Comparison of ENCODE assay signal across 18 mouse cellular contexts in genomic region chr11:98253807-98254206, GRCm38 (mm10).
DNase-seq lines count a peak whose midpoint lies in the region; ATAC-seq lines count a peak whose summit lies in the region.
"Had no signal": no experiment of that assay in that cellular context is flagged by ENCODE, and none has a peak within 500 bp of the region (broad histone marks: within the 10 kb centered on the region; RNA-seq: fewer than 3 reads in every experiment).

No protein-coding gene starts in this region.

- peak; percentile 59; the same call in 1 of the 2 replicates for ATAC-seq in frontal cortex, adult (ENCODE audit: low TSS enrichment)
- ATAC-seq: activated CD4-positive, CD25-positive, alpha-beta regulatory T cell, adult 4 months; CD4-positive, CD25-positive, alpha-beta regulatory T cell, adult 4 months; Patski had no signal

- no peak for DNase-seq in frontal cortex, postnatal 10 days (ENCODE audit: low spot score in 2 of 2)
- peak; percentile 53 for DNase-seq in adipocyte (ENCODE audit: low spot score)
- DNase-seq in spleen, postnatal 10 days (ENCODE audit: low spot score in 2 of 2): no peak
- DNase-seq: adrenal gland, adult 2 months; adrenal gland, adult 8-10 months; adrenal gland, postnatal 10 days; adrenal gland, postnatal 14 days; adrenal gland, postnatal 25 days; adrenal gland, postnatal 36 days; B cell, adult 2 months; cerebellum, adult 11 months; cerebellum, adult 11-12 months; cerebellum, adult 18-20 months; cerebellum, adult 2 months had no signal
